Mouse (Mus musculus) heart, adult 2 months (tissue): ENCODE measurements around the gene Taok1.

ENCODE experiments used
- CTCF ChIP-seq: fragments of 200-600 bp; IDR thresholded peaks from 2 replicates; pipeline ENCODE4 v1.8.1; 2022; ENCODE audit warnings: antibody characterized with exemption, mild to moderate bottlenecking, moderate library complexity
- EP300 ChIP-seq: fragments of 200-500 bp; IDR thresholded peaks from 2 replicates; pipeline ENCODE4 v1.6.1; 2011; ENCODE audit warnings: low read depth, low read length, control low read depth; ENCODE audit not compliant: insufficient read depth

DNA sequence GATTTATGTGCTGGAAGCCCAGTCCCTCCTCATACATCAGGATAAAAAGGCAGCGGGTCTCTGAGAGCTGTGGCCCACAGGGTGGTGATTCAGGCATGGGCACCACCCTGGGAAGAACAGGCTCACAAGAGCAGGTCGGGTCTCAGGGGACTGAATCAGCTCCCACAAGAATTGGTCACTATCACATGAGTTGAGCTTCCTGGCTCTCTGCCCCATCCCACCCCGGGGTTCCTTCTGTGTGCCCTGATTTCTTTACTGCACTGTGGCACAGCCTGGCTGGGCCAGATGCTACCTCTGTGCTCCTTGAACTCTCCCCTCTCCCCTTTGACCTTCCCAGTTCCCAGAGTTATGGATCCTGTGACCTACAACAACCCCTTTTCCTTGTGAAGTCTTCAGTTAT, 124.6 kb downstream of the Taok1 start:
- no peak for TF ChIP-seq CTCF
- TF ChIP-seq EP300: no peak
